Mouse (Mus musculus) thymus, adult 2 months (tissue): ENCODE data around the gene Zdbf2.

ENCODE experiments used
- CTCF ChIP-seq: fragments of 200-500 bp; IDR thresholded peaks from 2 replicates; pipeline ENCODE4 v1.5.1; 2012; ENCODE audit warnings: mild to moderate bottlenecking, control low read depth, low read length, moderate library complexity, borderline replicate concordance; ENCODE audit not compliant: control insufficient read depth, poor library complexity, insufficient read depth; ENCODE audit errors: extremely low read depth
- POLR2A ChIP-seq: fragments of 200-500 bp; IDR thresholded peaks from 2 replicates; pipeline ENCODE4 v1.6.1; 2012; ENCODE audit warnings: mild to moderate bottlenecking, low read length, control low read depth, moderate library complexity; ENCODE audit not compliant: control insufficient read depth, poor library complexity, insufficient read depth; ENCODE audit errors: extremely low read depth

DNA sequence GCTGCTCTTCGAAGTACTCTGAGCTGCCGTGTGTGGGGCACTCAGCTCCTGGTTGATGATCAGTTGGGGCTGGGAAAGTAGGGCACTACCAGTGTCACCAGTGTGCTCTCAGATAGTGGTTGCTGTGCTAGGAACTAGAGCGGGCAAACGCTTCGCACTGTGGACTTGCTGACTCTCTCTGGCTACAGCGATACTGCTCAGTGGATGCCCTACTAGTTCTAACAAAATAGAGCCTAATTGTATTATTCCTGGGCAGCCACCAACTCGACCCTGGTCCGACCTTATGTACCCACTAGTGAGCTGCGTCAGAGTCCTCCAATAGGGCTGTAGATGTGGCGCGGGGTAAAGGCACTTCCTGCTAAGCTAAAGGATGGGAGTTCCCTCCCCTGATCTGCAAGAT is 9.4 kb upstream of the Zdbf2 start:
- no peak for TF ChIP-seq POLR2A
- TF ChIP-seq CTCF: no peak
